Mouse (Mus musculus): ENCODE data around the gene Nf2. TPM values are rescaled to one million over a fixed set of nuclear protein-coding genes. Genes with fewer than 3 reads are reported as not detected.
"Not testable (repeated sequence)": the region's sequence is repeated elsewhere in the genome, so short reads cannot be mapped to it uniquely, and the experiment has no call there.

The Nf2 gene
- polyA plus RNA-seq, 1 experiment: 96.3 TPM

- TF ChIP-seq CTCF (IDR thresholded peaks at IDR 0.05; ENCODE audit: borderline replicate concordance, extremely low read depth, insufficient read depth, insufficient read length): peak; percentile 70
- no peak for TF ChIP-seq POLR2A (IDR thresholded peaks at IDR 0.05; ENCODE audit: borderline replicate concordance, extremely low read depth, insufficient read depth, insufficient read length, poor library complexity, severe bottlenecking)
- peak; percentile 68 for DNase-seq (ENCODE audit: low read depth)
Measured at GRCm38 (mm10) chr11:4836755-4837154, 12.6 kb downstream of the Nf2 start.

- DNase-seq (ENCODE audit: low read depth): no peak
- TF ChIP-seq POLR2A (IDR thresholded peaks at IDR 0.05; ENCODE audit: borderline replicate concordance, extremely low read depth, insufficient read depth, insufficient read length, poor library complexity, severe bottlenecking) (no peak), CTCF (IDR thresholded peaks at IDR 0.05; ENCODE audit: borderline replicate concordance, extremely low read depth, insufficient read depth, insufficient read length) (no peak)
Measured at GRCm38 (mm10) chr11:4835436-4835835, 13.9 kb downstream of the Nf2 start.

- TF ChIP-seq POLR2A (IDR thresholded peaks at IDR 0.05; ENCODE audit: borderline replicate concordance, extremely low read depth, insufficient read depth, insufficient read length, poor library complexity, severe bottlenecking): no peak
- TF ChIP-seq CTCF (IDR thresholded peaks at IDR 0.05; ENCODE audit: borderline replicate concordance, extremely low read depth, insufficient read depth, insufficient read length): no peak
- no peak for DNase-seq (ENCODE audit: low read depth)
Measured at GRCm38 (mm10) chr11:4833295-4833939, 15.9 kb downstream of the Nf2 start.

GRCm38 (mm10) chr11:4831066-4831465, 18.3 kb downstream of the Nf2 start:
- TF ChIP-seq POLR2A (IDR thresholded peaks at IDR 0.05; ENCODE audit: borderline replicate concordance, extremely low read depth, insufficient read depth, insufficient read length, poor library complexity, severe bottlenecking): no peak
- no peak for TF ChIP-seq CTCF (IDR thresholded peaks at IDR 0.05; ENCODE audit: borderline replicate concordance, extremely low read depth, insufficient read depth, insufficient read length)

GRCm38 (mm10) chr11:4827916-4828315, 21.4 kb downstream of the Nf2 start:
- TF ChIP-seq CTCF (IDR thresholded peaks at IDR 0.05; ENCODE audit: borderline replicate concordance, extremely low read depth, insufficient read depth, insufficient read length) (no peak), POLR2A (IDR thresholded peaks at IDR 0.05; ENCODE audit: borderline replicate concordance, extremely low read depth, insufficient read depth, insufficient read length, poor library complexity, severe bottlenecking) (no peak)
- no peak for DNase-seq (ENCODE audit: low read depth)

More at GRCm38 (mm10) chr11:4831066-4831465, 18.3 kb downstream of the Nf2 start:
- peak; percentile 26 for DNase-seq (ENCODE audit: low read depth)

- no peak for DNase-seq (ENCODE audit: low read depth)
- TF ChIP-seq CTCF (IDR thresholded peaks at IDR 0.05; ENCODE audit: borderline replicate concordance, extremely low read depth, insufficient read depth, insufficient read length) (no peak), POLR2A (IDR thresholded peaks at IDR 0.05; ENCODE audit: borderline replicate concordance, extremely low read depth, insufficient read depth, insufficient read length, poor library complexity, severe bottlenecking) (no peak)
Measured at GRCm38 (mm10) chr11:4827340-4827739, 22.0 kb downstream of the Nf2 start.

GRCm38 (mm10) chr11:4826152-4826778, 23.1 kb downstream of the Nf2 start:
- TF ChIP-seq CTCF (IDR thresholded peaks at IDR 0.05; ENCODE audit: borderline replicate concordance, extremely low read depth, insufficient read depth, insufficient read length): no peak
- no peak for TF ChIP-seq POLR2A (IDR thresholded peaks at IDR 0.05; ENCODE audit: borderline replicate concordance, extremely low read depth, insufficient read depth, insufficient read length, poor library complexity, severe bottlenecking)
- DNase-seq (ENCODE audit: low read depth): no peak

GRCm38 (mm10) chr11:4823655-4824312, 25.6 kb downstream of the Nf2 start:
- TF ChIP-seq CTCF (IDR thresholded peaks at IDR 0.05; ENCODE audit: borderline replicate concordance, extremely low read depth, insufficient read depth, insufficient read length) (no peak), POLR2A (IDR thresholded peaks at IDR 0.05; ENCODE audit: borderline replicate concordance, extremely low read depth, insufficient read depth, insufficient read length, poor library complexity, severe bottlenecking) (no peak)
- no peak for DNase-seq (ENCODE audit: low read depth)

- DNase-seq (ENCODE audit: low read depth): not testable (repeated sequence)
Measured at GRCm38 (mm10) chr11:4822446-4822842, 26.9 kb downstream of the Nf2 start.

- TF ChIP-seq POLR2A (IDR thresholded peaks at IDR 0.05; ENCODE audit: borderline replicate concordance, extremely low read depth, insufficient read depth, insufficient read length, poor library complexity, severe bottlenecking): no peak
- TF ChIP-seq CTCF (IDR thresholded peaks at IDR 0.05; ENCODE audit: borderline replicate concordance, extremely low read depth, insufficient read depth, insufficient read length): peak; percentile 64
- peak; percentile 84 for DNase-seq (ENCODE audit: low read depth)
Measured at GRCm38 (mm10) chr11:4821492-4822445, 27.6 kb downstream of the Nf2 start.

Data from brain, embryonic 14.5 days (tissue).